Mouse (Mus musculus) lung, postnatal 0 days (tissue): ENCODE measurements around the gene Cryzl2. TPM values are rescaled to one million over a fixed set of nuclear protein-coding genes. Genes with fewer than 3 reads are reported as not detected.

Experiments
- ATAC-seq: fragments of 200-750 bp; cut with Nextera tagmentation; 2 replicates; pipeline ENCODE4 v1.8.0; 2017; ENCODE audit warnings: moderate library complexity
- DNase-seq: peaks from one replicate; pipeline ENCODE4 v3.0.0-alpha.2; 2016; ENCODE audit warnings: low spot score
- H3K27ac ChIP-seq: fragments of 300-500 bp; sonication (generic); 2 replicates; pipeline ENCODE4 v1.5.1; 2014; ENCODE audit warnings: antibody characterized with exemption, mild to moderate bottlenecking, low read length, mixed read lengths
- H3K27me3 ChIP-seq: fragments of 300-500 bp; sonication (generic); replicated peaks from 2 replicates; pipeline ENCODE4 v1.6.1; 2014; ENCODE audit warnings: low read length, mixed read lengths; ENCODE audit not compliant: insufficient read depth
- H3K36me3 ChIP-seq: fragments of 300-500 bp; sonication (generic); 2 replicates; pipeline ENCODE4 v1.6.1; 2014; ENCODE audit warnings: low read length, mixed read lengths; ENCODE audit not compliant: insufficient read depth
- H3K4me1 ChIP-seq: fragments of 300-500 bp; sonication (generic); 2 replicates; pipeline ENCODE4 v1.6.1; 2014; ENCODE audit warnings: antibody characterized with exemption, low read depth, low read length, mixed read lengths; ENCODE audit not compliant: insufficient read depth
- H3K4me2 ChIP-seq: fragments of 300-500 bp; sonication (generic); replicated peaks from 2 replicates; pipeline ENCODE4 v1.6.1; 2014; ENCODE audit warnings: low read depth, mild to moderate bottlenecking, low read length, moderate library complexity, mixed read lengths
- H3K4me3 ChIP-seq: fragments of 300-500 bp; sonication (generic); 2 replicates; pipeline ENCODE4 v1.5.1; 2014; ENCODE audit warnings: low read depth, low read length
- H3K9ac ChIP-seq: fragments of 300-500 bp; sonication (generic); replicated peaks from 2 replicates; pipeline ENCODE4 v1.6.1; 2014; ENCODE audit warnings: low read depth, mild to moderate bottlenecking
- H3K9me3 ChIP-seq: fragments of 300-500 bp; sonication (generic); 2 replicates; pipeline ENCODE4 v1.6.1; 2016; ENCODE audit warnings: low read length, mixed read lengths
- CTCF ChIP-seq: IDR thresholded peaks from 2 replicates; pipeline ENCODE4 v1.5.1; 2016; ENCODE audit warnings: antibody characterized with exemption, mild to moderate bottlenecking
- EP300 ChIP-seq: IDR thresholded peaks from 2 replicates; pipeline ENCODE4 v1.6.1; 2016; ENCODE audit warnings: antibody characterized with exemption, mild to moderate bottlenecking, control low read depth
- WGBS: fragments of 180-500 bp; shearing (Covaris S2); extraction: QIAGEN DNeasy Blood & Tissue Kit; methylation state at CpG from one replicate; pipeline ENCODE4 v1.1.7; 2014; 5-methylcytosine and 5-hydroxymethylcytosine counted together
- polyA plus RNA-seq: library from polyadenylated mRNA; unstranded; fragments of >200 nt; fragmentation: Nextera tagmentation; extraction: Ambion mirVana; gene quantifications from 2 replicates; pipeline ENCODE4 v1.2.1, GENCODE M21; 2015

The Cryzl2 gene
- polyA plus RNA-seq, 1 experiment from 2014 or later = 9.4 TPM

GRCm38 (mm10) chr1:157461276-157461675 is 2.9 kb downstream of the Cryzl2 start:
- Histone ChIP-seq H3K9ac (no peak overlapping the region), H3K36me3 (no peaks in the 10 kb centered on the region), H3K27ac (no peak overlapping the region), H3K4me1 (peaks cover 3% of the 10 kb centered on the region; the same call in 1 of the 2 replicates), H3K9me3 (no peaks in the 10 kb centered on the region), H3K4me2 (no peak overlapping the region), H3K4me3 (no peak overlapping the region), H3K27me3 (no peaks in the 10 kb centered on the region)
- WGBS = 91% methylated on average over 5 of the region's 5 CpGs
- DNase-seq = no peak
- ATAC-seq = no peak
- TF ChIP-seq EP300 (no peak), CTCF (no peak)

DNA sequence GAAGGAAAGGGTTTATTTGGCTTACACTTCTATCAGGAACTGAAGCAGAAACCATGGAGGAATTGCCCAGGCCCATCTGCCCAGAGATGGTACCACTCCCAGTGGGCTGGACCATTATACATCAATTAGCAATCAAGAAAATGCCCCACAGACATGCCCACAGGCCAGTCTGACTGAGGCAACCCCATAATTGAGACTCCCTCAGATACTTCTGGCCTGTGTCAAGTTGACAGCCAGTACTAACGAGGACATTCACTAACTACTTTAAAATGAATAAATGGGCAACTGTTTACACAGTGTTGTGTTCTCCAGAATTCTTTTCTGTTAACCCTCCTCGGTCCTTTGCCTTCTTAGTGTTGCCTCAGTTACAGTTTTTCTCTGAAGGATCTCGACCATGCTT is 4.0 kb downstream of the Cryzl2 start:
- no peak for ATAC-seq

GRCm38 (mm10) chr1:157465194-157465593 is 6.8 kb downstream of the Cryzl2 start:
- Histone ChIP-seq H3K4me2 (no peak overlapping the region), H3K36me3 (no peaks in the 10 kb centered on the region), H3K4me1 (no peaks in the 10 kb centered on the region), H3K27me3 (no peaks in the 10 kb centered on the region), H3K4me3 (no peak overlapping the region), H3K9me3 (no peaks in the 10 kb centered on the region), H3K9ac (no peak overlapping the region), H3K27ac (no peak overlapping the region)
- 66% methylated on average over 3 of the region's 3 CpGs for WGBS
- ATAC-seq (no peak), DNase-seq (no peak)
- TF ChIP-seq EP300 = no peak
- TF ChIP-seq CTCF = peak; percentile 65

More for the DNA sequence above, 4.0 kb downstream of the Cryzl2 start:
- TF ChIP-seq EP300 = no peak
- TF ChIP-seq CTCF = no peak
- no peak for DNase-seq
- no peak overlapping the region for H3K27ac ChIP-seq
- H3K4me1 ChIP-seq = peaks cover 3% of the 10 kb centered on the region; the same call in 1 of the 2 replicates
- H3K27me3 ChIP-seq = no peaks in the 10 kb centered on the region
- H3K4me2 ChIP-seq = no peak overlapping the region
- no peaks in the 10 kb centered on the region for H3K9me3 ChIP-seq
- no peak overlapping the region for H3K4me3 ChIP-seq
- no peak overlapping the region for H3K9ac ChIP-seq
- WGBS = 54% methylated on average over 3 of the region's 3 CpGs
- H3K36me3 ChIP-seq = no peaks in the 10 kb centered on the region

- H3K4me2 ChIP-seq = no peak overlapping the region
- no peak for ATAC-seq
- H3K9me3 ChIP-seq = no peaks in the 10 kb centered on the region
- no peak overlapping the region for H3K4me3 ChIP-seq
- TF ChIP-seq EP300 (no peak), CTCF (no peak)
- H3K9ac ChIP-seq = no peak overlapping the region
- 87% methylated on average over 8 of the region's 8 CpGs for WGBS
- H3K27ac ChIP-seq = no peak overlapping the region
- no peaks in the 10 kb centered on the region for H3K27me3 ChIP-seq
- no peaks in the 10 kb centered on the region for H3K4me1 ChIP-seq
- H3K36me3 ChIP-seq = no peaks in the 10 kb centered on the region
- no peak for DNase-seq
Observed at GRCm38 (mm10) chr1:157467866-157468265, 9.5 kb downstream of the Cryzl2 start.

GRCm38 (mm10) chr1:157470761-157471386 is 12.5 kb downstream of the Cryzl2 start:
- no peak overlapping the region for H3K4me2 ChIP-seq
- H3K4me3 ChIP-seq = no peak overlapping the region
- WGBS = 91% methylated on average over 9 of the region's 9 CpGs
- H3K9me3 ChIP-seq = no peaks in the 10 kb centered on the region
- ATAC-seq = no peak
- no peak for DNase-seq
- no peak for TF ChIP-seq EP300
- TF ChIP-seq CTCF = no peak
- no peak overlapping the region for H3K27ac ChIP-seq
- no peaks in the 10 kb centered on the region for H3K36me3 ChIP-seq
- H3K27me3 ChIP-seq = no peaks in the 10 kb centered on the region
- H3K9ac ChIP-seq = no peak overlapping the region
- H3K4me1 ChIP-seq = no peaks in the 10 kb centered on the region

GRCm38 (mm10) chr1:157472716-157473115 is 14.3 kb downstream of the Cryzl2 start:
- H3K4me3 ChIP-seq = no peak overlapping the region
- no peak for TF ChIP-seq EP300
- TF ChIP-seq CTCF = no peak
- no peak for DNase-seq
- WGBS = 91% methylated on average over 7 of the region's 7 CpGs
- no peaks in the 10 kb centered on the region for H3K4me1 ChIP-seq
- no peak overlapping the region for H3K4me2 ChIP-seq
- H3K27me3 ChIP-seq = no peaks in the 10 kb centered on the region
- H3K27ac ChIP-seq = no peak overlapping the region
- no peaks in the 10 kb centered on the region for H3K9me3 ChIP-seq
- no peak for ATAC-seq
- no peaks in the 10 kb centered on the region for H3K36me3 ChIP-seq
- no peak overlapping the region for H3K9ac ChIP-seq
